Mouse (Mus musculus): Measurements from ENCODE around the gene Rapsn.

DNA sequence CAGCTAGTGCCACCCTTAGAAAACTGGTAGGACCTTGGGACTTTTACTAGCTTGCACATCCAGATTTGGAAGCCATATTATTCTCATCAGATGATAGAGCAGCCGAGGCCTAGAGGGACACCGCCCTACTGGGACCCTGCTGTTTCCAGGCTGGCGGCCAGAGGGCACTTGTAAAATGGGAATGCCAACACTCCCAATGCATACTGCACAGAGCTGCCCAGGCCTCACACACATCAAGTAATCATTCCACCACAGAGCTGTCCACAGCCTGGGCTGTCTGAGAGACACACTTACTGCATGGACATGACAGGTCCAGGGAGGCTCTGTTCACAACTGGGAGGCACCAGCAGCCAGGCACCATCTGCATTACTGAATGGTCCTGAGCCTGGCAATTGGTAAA lies 31.0 kb downstream of the Rapsn start:
- TF ChIP-seq CTCF (IDR thresholded peaks at IDR 0.05), result no peak
- TF ChIP-seq EP300 (IDR thresholded peaks at IDR 0.05; ENCODE audit: insufficient read depth, low read depth, low read length), result 0 out of 2 replicates have a peak, but pooled peaks have one; percentile 27
